Comparison of ENCODE assay signal across 7 mouse cellular contexts in genomic region chr1:188633736-188634135, GRCm38 (mm10).
DNase-seq lines count a peak whose midpoint lies in the region; ATAC-seq lines count a peak whose summit lies in the region.

No protein-coding gene starts in this region.

- H3K36me3 ChIP-seq in kidney, embryonic 14.5 days (ENCODE audit: control insufficient read depth, insufficient read depth, low read length) = no peaks in the 10 kb centered on the region
- no peaks in the 10 kb centered on the region for H3K36me3 ChIP-seq in liver, embryonic 12.5 days

- no peak for ATAC-seq in kidney, embryonic 14.5 days (ENCODE audit: low FRiP score, low TSS enrichment)
- no peak for ATAC-seq in monocyte, adult 5-6 weeks (replicated peaks; ENCODE audit: insufficient number of reproducible peaks, low FRiP score, low TSS enrichment, poor library complexity, severe bottlenecking)
- no peak for ATAC-seq in liver, embryonic 12.5 days

- no peaks in the 10 kb centered on the region for H3K27me3 ChIP-seq in kidney, embryonic 14.5 days (ENCODE audit: control insufficient read depth, insufficient read depth, low read length)
- no peaks in the 10 kb centered on the region for H3K27me3 ChIP-seq in liver, embryonic 12.5 days (replicated peaks)

- 56% methylated on average over 4 of the region's 4 CpGs for WGBS in kidney, embryonic 14.5 days
- 51% methylated on average over 4 of the region's 4 CpGs for WGBS in liver, embryonic 12.5 days (ENCODE audit: insufficient replicate concordance)

- no peaks in the 10 kb centered on the region for H3K9me3 ChIP-seq in kidney, embryonic 14.5 days (ENCODE audit: control insufficient read depth, low read length)
- no peaks in the 10 kb centered on the region for H3K9me3 ChIP-seq in liver, embryonic 12.5 days (replicated peaks)

- DNase-seq in kidney, adult 9 months = peak; percentile 2
- peak; percentile 74 for DNase-seq in brain, adult 2 months (ENCODE audit: low read depth, low spot score)
- DNase-seq in embryo, embryonic 9.5 days (ENCODE audit: extremely low spot score) = peak; percentile 21
- peak; percentile 1 for DNase-seq in lung, postnatal 14 days

- no peak overlapping the region for H3K9ac ChIP-seq in kidney, embryonic 14.5 days (ENCODE audit: low read depth, low read length)
- no peak overlapping the region for H3K9ac ChIP-seq in liver, embryonic 12.5 days

- H3K4me1 ChIP-seq in kidney, embryonic 14.5 days (ENCODE audit: control insufficient read depth, insufficient read depth, low read length) = no peaks in the 10 kb centered on the region
- H3K4me1 ChIP-seq in liver, embryonic 12.5 days = no peaks in the 10 kb centered on the region

- no peak overlapping the region for H3K4me3 ChIP-seq in kidney, embryonic 14.5 days (ENCODE audit: low read length)
- no peak overlapping the region for H3K4me3 ChIP-seq in liver, embryonic 12.5 days

- H3K27ac ChIP-seq in kidney, embryonic 14.5 days (ENCODE audit: low read depth, low read length) = no peak overlapping the region
- H3K27ac ChIP-seq in liver, embryonic 12.5 days = no peak overlapping the region

- no peak overlapping the region for H3K4me2 ChIP-seq in kidney, embryonic 14.5 days (replicated peaks; ENCODE audit: low read depth, low read length)
- no peak overlapping the region for H3K4me2 ChIP-seq in liver, embryonic 12.5 days

Comparison
In these comparisons a context has a peak if more than half of its experiments do, and no peak if none do; other contexts are left out.
1. DNase-seq: peak in every context shown above with its lines; median percentile 74 in brain, adult 2 months; 21 in embryo, embryonic 9.5 days; 2 in kidney, adult 9 months; 1 in lung, postnatal 14 days.